Mouse (Mus musculus) hindbrain, postnatal 0 days (tissue): Measurements from ENCODE around the gene Ugt3a1. TPM values are rescaled to one million over a fixed set of nuclear protein-coding genes. Genes with fewer than 3 reads are reported as not detected.
A peak's percentile ranks its signal among the peaks of the same experiment; 100 is the strongest.

ENCODE experiments used
- ATAC-seq: fragments of 200-750 bp; cut with Nextera tagmentation; 2 replicates; pipeline ENCODE4 v1.8.0; 2017; ENCODE audit warnings: mild to moderate bottlenecking, moderate TSS enrichment, moderate library complexity
- DNase-seq: peaks from one replicate; pipeline ENCODE4 v3.0.0-alpha.2; 2015; ENCODE audit warnings: low spot score
- H3K27ac ChIP-seq: fragments of 300-500 bp; sonication (generic); 2 replicates; pipeline ENCODE4 v1.5.1; 2014; ENCODE audit warnings: mild to moderate bottlenecking
- H3K27me3 ChIP-seq: fragments of 300-500 bp; sonication (generic); 2 replicates; pipeline ENCODE4 v1.6.1; 2014; ENCODE audit warnings: low read length, mixed read lengths; ENCODE audit not compliant: insufficient read depth
- H3K36me3 ChIP-seq: fragments of 300-500 bp; sonication (generic); 2 replicates; pipeline ENCODE4 v1.6.1; 2014; ENCODE audit warnings: low read length, mixed read lengths; ENCODE audit not compliant: insufficient read depth
- H3K4me1 ChIP-seq: fragments of 300-500 bp; sonication (generic); 2 replicates; pipeline ENCODE4 v1.6.1; 2014; ENCODE audit warnings: antibody characterized with exemption, low read length, mixed read lengths; ENCODE audit not compliant: insufficient read depth
- H3K4me2 ChIP-seq: fragments of 300-500 bp; sonication (generic); 2 replicates; pipeline ENCODE4 v1.6.1; 2014; ENCODE audit warnings: low read depth, mild to moderate bottlenecking, low read length, moderate library complexity, mixed read lengths
- H3K4me3 ChIP-seq: fragments of 300-500 bp; sonication (generic); 2 replicates; pipeline ENCODE4 v1.5.1; 2014; ENCODE audit warnings: low read length
- H3K9ac ChIP-seq: fragments of 300-500 bp; sonication (generic); replicated peaks from 2 replicates; pipeline ENCODE4 v1.6.1; 2014; ENCODE audit warnings: mild to moderate bottlenecking, low read length, moderate library complexity, mixed read lengths
- H3K9me3 ChIP-seq: fragments of 300-500 bp; sonication (generic); 2 replicates; pipeline ENCODE4 v1.6.1; 2016; ENCODE audit warnings: low read length, mixed read lengths
- CTCF ChIP-seq: IDR thresholded peaks from 2 replicates; pipeline ENCODE4 v1.5.1; 2016; ENCODE audit warnings: antibody characterized with exemption, control low read depth, low read depth
- WGBS: fragments of 180-500 bp; shearing (Covaris S2); extraction: QIAGEN DNeasy Blood & Tissue Kit; methylation state at CpG from one replicate; pipeline ENCODE4 v1.1.7; 2014; 5-methylcytosine and 5-hydroxymethylcytosine counted together
- polyA plus RNA-seq: library from polyadenylated mRNA; unstranded; fragments of >200 nt; fragmentation: Nextera tagmentation; extraction: Ambion mirVana; gene quantifications from 2 replicates; pipeline ENCODE4 v1.2.1, GENCODE M21; 2015
- total RNA-seq: library from RNA; depleted of rRNA; stranded (reverse); fragments of >200 nt; gene quantifications from 2 replicates; pipeline ENCODE4 v1.2.3, GENCODE M21; 2014; rRNA removed

Gene Ugt3a1
- total and polyA plus RNA-seq, 2 experiments from 2014 or later = not detected

DNA sequence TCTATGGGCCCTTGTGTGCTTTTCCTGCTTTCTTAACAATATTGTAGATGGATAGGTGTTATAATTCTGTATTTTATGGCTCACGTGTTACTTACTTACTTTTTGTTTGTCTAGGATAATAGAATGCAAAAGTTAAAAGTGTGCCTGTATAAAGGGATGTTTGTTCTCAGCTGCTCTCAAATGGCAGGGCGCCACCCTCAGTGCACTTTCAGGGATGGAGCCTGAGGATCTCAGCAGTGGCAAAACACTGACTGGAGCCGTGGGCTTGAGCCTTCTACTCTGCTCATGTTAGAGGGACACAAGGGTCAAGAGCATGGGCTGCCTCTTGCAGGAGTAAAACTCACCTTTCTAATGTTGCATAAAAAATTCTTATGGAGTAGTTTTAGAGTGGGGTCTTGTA, 60.3 kb downstream of the Ugt3a1 start:
- H3K27ac ChIP-seq = no peak overlapping the region
- ATAC-seq = no peak
- no peaks in the 10 kb centered on the region for H3K4me1 ChIP-seq

DNA sequence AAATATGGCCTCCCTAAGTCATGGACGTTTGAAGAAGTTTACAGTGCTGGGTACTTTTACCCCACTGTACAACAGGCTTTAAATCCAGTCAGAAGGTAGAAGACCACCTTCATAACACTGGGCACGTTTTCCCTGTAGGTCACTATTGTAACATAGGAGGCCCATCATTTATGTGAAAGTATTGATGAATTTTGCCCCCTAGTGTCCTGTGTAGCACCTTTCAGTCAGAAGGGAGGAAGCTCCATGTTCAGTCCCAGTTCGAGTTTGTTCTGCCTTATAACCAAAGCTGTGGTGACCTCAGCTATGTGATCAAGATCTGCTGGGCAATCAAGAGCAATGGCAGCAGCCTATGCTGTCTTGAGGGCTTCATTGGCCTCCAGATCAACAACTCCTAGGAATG, 72.1 kb downstream of the Ugt3a1 start:
- no peak for ATAC-seq
- H3K27ac ChIP-seq = no peak overlapping the region
- H3K4me2 ChIP-seq = no peak overlapping the region
- no peaks in the 10 kb centered on the region for H3K27me3 ChIP-seq
- no peaks in the 10 kb centered on the region for H3K4me1 ChIP-seq
- no peak overlapping the region for H3K4me3 ChIP-seq
- H3K9me3 ChIP-seq = no peaks in the 10 kb centered on the region
- TF ChIP-seq CTCF = 0 out of 2 replicates have a peak, but pooled peaks have one; percentile 2
- 57% methylated on average over 3 of the region's 3 CpGs for WGBS
- H3K9ac ChIP-seq = no peak overlapping the region
- no peak for DNase-seq
- H3K36me3 ChIP-seq = no peaks in the 10 kb centered on the region

More for the DNA sequence above, 60.3 kb downstream of the Ugt3a1 start:
- no peak overlapping the region for H3K4me2 ChIP-seq
- no peaks in the 10 kb centered on the region for H3K9me3 ChIP-seq
- TF ChIP-seq CTCF = no peak
- no peak for DNase-seq
- H3K27me3 ChIP-seq = no peaks in the 10 kb centered on the region
- H3K9ac ChIP-seq = no peak overlapping the region
- 78% methylated on average over 3 of the region's 3 CpGs for WGBS
- H3K4me3 ChIP-seq = no peak overlapping the region
- H3K36me3 ChIP-seq = no peaks in the 10 kb centered on the region

DNA sequence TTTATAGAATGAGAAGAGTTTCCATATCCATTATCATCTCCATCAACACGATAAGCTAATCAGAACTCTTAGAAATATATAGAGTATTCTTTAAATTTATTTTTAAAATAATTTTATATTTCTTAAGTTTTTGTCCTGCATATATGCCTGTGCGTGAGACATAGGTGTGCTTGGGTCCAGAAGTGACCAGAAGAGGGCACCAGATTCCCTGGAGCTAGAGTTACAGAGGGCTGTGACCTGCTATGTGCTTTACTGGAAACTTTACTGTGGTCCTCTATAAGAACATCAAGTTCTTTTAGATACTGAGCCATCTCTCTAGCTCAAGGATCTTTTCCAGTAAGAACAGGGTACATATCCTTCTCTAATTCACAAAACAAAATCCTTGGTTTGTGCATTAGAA, 86.1 kb downstream of the Ugt3a1 start:
- no peaks in the 10 kb centered on the region for H3K9me3 ChIP-seq

More for the DNA sequence above, 86.1 kb downstream of the Ugt3a1 start:
- DNase-seq (no peak), ATAC-seq (no peak)
- no peaks in the 10 kb centered on the region for H3K4me1 ChIP-seq
- H3K4me2 ChIP-seq = no peak overlapping the region
- H3K4me3 ChIP-seq = no peak overlapping the region
- no peaks in the 10 kb centered on the region for H3K36me3 ChIP-seq
- TF ChIP-seq CTCF = no peak
- 64% methylated on average over 2 of the region's 2 CpGs for WGBS
- no peaks in the 10 kb centered on the region for H3K27me3 ChIP-seq
- H3K9ac ChIP-seq = no peak overlapping the region
- no peak overlapping the region for H3K27ac ChIP-seq

Other genes starting within 250 kb of the Ugt3a1 start
- 24.7 and 28.4 TPM in 2 replicates for gene Nadk2, start 205.6 kb upstream of the Ugt3a1 start, total RNA-seq
- 32.4 and 36.2 TPM in 2 replicates for gene Nadk2, start 205.6 kb upstream of the Ugt3a1 start, polyA plus RNA-seq
- 22.0 and 26.6 TPM in 2 replicates for gene Lmbrd2, start 136.3 kb upstream of the Ugt3a1 start, total RNA-seq
- 4.0 and 4.2 TPM in 2 replicates for gene Lmbrd2, start 136.3 kb upstream of the Ugt3a1 start, polyA plus RNA-seq
- 10.8 and 16.1 TPM in 2 replicates for gene Skp2, start 121.5 kb upstream of the Ugt3a1 start, total RNA-seq
- 9.3 and 12.2 TPM in 2 replicates for gene Skp2, start 121.5 kb upstream of the Ugt3a1 start, polyA plus RNA-seq
- gene Ugt3a2, start 58.7 kb downstream of the Ugt3a1 start, total RNA-seq = not detected in 2 replicates
- gene Ugt3a2, start 58.7 kb downstream of the Ugt3a1 start, polyA plus RNA-seq = not detected in 2 replicates
- gene Capsl, start 159.1 kb downstream of the Ugt3a1 start, total RNA-seq = 3.8 and 4.8 TPM in 2 replicates
- 8.3 and 9.2 TPM in 2 replicates for gene Capsl, start 159.1 kb downstream of the Ugt3a1 start, polyA plus RNA-seq